Mouse (Mus musculus): ENCODE results near the gene Prkcb.

Prkcb gene

DNA sequence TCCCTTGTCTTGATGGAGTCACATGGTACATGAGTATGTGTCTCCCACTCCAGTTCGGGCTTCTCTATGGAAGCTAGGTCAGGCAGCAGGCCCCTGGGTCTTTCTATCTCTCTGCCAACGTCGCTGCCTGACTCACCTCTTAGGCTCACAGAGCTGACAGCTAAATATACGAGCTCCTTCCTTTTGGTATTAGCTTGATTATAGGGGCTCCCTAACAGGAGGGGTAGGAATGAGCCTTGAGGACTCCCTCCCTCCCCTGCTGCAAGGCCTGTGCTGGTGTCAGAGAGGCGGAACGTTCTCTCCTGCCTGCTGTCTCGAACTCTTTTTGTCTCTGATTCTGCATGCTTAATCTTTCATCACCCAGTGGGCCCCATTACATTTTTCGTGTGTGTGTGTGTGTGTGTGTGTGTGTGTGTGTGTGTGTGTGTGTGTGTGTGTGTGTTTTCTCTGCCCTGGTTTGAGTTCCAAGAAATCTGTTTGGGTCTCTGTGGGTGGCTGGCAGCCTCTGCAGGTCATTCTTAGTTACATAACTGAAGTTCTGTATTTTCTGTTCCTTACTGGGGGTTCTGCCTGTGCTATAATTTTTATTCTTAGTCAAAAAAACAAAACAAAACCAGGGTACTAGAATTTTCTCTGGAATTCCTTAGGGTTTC, 33.6 kb downstream of the Prkcb start:
- DNase-seq = no peak

DNA sequence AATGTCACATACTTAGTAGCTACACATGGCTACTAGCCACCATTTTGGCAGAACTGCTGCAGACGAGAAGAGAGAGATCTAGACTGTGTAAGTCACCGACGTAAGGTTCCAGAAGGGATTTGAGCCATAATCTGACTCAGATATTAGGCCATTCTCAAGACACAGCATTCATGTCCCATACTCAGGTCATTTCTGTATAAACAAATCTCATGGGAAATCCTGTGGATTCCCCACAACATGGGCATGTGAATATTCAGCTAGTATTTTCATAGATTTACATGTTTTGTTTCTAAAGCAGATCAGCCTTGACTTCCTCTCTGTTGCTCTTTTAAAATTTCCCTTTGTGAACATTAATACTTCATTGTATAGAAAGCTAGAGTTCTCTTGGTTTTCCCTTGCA, 39.4 kb downstream of the Prkcb start:
- DNase-seq = no peak

DNA sequence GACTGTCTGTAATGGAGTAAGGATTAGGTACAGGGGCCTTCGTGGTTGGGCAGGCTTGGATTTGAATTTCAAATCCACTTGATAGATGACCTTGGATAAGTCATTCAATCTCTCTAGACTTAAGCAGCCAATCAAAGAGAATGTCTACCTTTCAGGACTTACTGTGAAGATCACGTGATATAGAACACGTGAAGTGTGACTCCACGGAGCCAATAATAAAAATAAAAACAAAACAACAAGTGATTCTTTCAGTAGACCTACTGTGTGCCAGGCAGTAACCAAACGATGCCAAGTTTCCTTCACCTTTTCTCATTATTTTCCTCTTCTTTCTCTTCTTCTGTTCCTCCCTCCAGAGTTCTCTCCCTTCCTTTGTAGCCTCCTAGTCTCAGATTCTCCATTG, 39.9 kb downstream of the Prkcb start:
- no peak for DNase-seq

DNA sequence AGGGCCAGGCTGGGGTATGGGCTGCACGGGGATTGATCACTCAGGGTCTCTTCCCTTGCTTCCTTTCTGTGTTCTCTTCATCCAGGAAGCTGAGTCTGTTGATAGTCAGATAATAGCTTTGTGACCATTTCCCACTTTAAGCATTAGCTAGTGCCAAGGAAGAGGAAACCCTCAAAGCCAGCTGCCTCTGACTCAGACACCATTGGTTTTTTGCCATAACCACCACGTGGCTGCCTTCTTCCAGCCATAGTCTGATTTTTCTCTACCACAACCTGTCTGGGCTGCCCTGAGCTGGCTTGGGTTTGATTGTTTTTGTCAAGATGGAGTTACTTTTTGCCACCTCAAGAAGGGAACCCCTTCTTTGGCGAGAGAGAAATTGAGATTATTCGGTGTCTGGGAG, 41.0 kb downstream of the Prkcb start:
- DNase-seq = no peak

DNA sequence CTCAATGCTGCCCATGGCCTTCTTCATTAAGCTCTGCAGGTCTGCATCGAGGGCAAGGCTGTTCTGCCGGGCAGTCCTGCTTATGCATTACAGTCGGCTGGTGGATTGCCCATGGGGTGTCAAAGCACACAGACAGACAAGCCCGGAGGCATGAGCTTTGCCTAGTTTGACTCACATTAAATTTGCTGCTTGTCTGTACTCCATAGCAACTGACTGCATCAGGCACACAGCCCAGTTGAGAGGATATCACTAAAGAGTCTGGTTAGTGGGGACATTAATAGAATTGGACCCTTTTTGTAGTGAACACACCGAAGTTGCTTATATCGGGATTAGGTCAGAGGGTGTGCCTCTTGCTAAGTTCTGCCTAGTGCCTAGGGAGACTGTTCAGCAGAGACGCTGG, 45.1 kb downstream of the Prkcb start:
- DNase-seq = no peak

DNA sequence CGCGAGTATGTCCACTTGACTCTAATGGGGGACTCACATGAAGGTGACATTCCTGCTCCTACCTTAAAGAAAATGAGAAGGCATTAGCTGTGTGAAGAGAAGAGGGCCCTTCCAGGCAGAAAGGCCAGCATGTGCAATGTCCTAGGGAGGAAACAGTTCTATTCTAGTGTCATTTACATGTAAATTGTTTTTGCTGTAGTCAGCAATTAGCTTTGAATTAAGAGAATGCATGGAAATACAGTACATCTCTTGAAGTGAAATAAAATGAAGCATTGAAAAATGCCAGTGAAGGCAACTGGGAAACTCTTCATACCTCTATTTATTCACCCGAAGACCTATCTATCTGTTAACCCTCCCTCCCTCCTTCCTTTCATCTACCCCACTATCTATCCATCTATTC, 48.8 kb downstream of the Prkcb start:
- no peak for DNase-seq

DNA sequence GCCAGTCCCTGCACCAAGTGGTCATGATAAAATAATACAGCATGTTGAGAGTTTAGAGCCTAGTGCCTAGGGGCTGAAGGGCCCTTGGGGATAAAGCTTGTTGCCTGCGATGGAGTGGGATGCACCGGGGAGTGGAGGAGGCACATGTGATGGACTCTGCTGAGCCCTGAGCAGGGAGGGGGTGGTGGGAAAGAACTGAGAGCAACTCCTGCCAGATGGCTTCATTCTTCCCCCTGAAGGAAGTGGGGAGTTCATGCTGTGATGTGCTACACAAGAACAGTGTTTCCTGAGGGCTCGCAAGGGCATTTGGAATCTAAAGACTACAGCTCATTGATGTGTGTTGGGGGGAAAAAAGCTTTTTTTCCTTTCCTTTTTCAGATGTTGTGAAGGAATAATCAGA, 49.5 kb downstream of the Prkcb start:
- no peak for DNase-seq

DNA sequence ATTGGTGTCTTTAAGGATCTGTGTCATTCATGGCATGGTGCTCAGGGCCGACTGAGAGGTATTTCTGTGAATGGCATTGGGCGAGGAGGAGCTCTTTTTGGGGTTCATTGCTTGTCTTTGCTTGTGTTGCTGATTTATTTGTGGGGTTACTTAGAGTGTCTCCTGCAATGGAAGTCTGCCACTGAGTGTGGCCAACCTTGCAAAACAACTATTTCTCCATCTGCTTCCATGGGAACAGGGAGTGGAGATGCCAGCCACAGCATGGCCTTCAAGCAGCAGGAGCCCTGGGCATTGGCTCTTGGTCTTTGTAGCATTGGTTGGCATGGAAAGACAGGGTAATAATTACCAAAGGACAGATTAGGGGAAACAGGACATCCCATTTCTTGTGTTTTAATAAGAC, 50.9 kb downstream of the Prkcb start:
- no peak for DNase-seq

DNA sequence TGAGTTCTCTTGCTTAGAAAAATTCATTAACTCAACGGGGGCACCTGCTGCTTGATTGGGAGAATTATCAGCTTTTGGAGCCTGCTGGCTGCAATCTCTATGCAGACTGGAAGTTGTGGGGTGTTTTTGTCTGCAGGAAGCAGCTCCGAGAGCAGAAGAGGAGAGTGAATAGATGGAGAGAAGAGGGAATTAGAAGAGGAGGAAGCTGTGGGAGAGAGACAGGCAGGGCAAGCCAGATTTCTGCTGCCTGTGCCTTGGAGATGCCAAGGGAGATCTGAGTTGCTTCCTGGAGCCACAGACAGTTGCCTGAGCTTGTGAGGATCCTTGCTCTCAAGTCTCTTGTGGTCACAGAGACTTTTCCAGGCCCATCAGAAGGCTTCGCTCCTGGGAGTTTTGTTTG, 53.3 kb downstream of the Prkcb start:
- no peak for DNase-seq

DNA sequence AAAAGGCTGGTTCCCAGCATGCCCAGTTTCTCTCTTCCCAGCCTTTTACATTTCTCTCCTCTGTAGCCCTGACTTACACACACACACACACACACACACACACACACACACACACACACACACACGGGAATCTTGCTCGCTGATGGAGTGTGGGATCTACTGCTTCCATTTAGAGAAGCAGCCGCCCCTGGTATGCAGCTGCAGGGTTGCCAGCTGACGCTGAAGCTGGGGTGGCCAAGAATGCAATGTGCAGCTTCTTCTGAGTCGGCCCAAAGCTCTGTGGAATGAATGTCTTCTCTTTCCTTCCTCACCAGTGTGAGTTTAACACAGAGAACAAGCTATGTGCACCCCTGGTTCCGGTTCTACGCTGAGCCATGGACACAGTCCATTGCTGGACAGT, 56.1 kb downstream of the Prkcb start:
- no peak for DNase-seq

DNA sequence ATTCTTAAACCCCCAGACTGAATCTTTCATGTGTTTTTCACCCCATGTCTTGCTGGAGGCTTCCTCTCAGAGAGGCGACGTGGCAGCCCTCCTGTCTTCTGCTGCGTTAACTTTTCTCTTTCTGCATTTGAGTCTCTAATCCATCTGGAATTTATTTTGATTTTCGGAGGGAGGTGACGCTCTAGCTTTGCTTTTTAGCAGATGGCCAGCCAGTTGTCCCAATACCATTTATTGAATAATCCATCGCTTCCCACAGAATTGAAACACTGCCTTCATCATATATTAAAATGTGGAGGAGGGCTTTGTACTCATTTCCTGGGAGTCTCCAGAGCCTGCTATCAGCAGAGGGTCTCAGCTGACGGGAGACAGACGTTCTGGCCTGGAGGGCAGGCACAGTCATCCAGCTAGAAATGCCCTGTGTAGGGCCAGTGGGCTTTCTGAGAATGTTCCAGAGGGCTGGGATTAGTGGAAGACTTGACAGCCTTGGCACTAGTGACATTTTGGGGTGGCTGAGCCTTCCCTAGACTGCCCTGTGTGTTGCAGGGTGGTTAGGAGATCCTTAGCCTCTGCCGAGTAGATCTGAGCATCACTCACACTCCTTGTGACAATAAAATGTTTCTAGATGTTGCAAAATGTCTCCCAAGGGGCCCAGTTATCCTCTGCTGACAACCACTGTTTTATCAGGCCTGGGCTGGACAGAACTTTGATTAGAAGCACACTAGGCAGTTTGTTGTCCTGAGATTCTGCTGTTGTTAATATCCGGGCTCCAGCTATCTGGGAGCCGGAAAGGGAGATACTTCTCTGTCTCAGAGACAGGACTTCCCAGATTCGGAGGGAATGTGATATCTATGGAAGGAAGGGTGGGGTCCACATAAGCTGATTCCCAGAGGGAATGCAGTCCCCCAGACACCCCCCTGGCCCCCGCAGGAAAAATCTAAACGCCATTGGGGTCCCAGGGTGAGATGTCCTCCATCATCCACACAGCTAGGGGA, 58.0 kb downstream of the Prkcb start:
- no peak for DNase-seq

DNA sequence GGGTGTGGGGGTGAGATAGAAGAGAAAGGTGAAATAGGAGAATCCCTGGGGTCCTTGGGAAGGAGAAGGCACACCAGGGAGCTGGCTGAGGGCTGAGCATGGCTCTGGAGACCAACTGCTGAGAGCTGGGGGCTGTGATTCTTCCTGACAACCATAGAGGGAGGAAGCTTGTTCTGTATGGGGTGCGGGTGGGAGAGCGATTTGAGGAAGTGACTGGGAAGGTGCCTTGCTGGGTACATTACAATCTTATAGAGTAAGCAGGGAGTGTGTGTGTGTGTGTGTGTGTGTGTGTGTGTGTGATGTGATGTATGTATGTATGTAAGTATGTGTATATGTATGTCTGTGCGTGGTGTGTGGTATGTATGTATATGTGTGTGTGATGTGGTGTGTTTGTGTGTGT, 58.9 kb downstream of the Prkcb start:
- no peak for DNase-seq

DNA sequence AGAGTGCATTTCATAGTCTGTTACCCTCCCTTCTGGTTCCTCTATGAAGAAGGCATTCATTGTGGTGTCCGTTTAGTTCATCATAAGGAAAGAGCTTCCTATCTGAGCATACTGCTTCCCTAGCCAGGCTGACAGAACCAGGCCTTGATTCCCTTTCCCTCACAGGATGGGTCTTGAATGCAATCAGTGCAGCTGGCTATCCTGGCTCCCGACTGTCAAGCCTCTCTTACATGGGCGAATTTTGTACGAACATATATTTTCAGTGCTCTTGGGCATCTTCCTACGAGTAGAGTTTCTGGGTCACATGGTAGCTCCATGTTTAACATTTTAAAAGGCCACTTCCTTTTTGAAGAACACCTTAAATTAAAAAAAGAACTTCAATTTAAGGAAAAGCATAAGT, 61.4 kb downstream of the Prkcb start:
- DNase-seq = no peak

DNA sequence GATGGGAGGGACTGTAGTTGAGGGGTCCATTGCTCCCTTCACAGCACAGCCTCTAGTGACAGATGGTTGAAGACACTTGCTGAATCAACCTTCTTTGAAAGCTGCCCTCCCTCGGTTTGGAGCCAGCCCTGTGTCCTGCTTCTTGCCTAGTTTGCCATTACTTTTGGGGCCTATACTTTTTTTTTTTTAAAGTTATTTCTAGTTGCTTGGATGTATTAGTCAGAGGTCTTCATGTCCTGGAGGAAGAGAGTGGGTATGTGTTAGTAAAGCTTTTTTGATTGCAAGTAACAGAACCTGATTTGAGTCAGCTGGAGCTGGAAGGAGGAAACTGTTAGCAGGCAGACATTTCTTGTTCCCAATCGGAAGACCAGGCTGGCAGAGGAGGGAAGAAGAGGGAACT, 62.2 kb downstream of the Prkcb start:
- DNase-seq = no peak

DNA sequence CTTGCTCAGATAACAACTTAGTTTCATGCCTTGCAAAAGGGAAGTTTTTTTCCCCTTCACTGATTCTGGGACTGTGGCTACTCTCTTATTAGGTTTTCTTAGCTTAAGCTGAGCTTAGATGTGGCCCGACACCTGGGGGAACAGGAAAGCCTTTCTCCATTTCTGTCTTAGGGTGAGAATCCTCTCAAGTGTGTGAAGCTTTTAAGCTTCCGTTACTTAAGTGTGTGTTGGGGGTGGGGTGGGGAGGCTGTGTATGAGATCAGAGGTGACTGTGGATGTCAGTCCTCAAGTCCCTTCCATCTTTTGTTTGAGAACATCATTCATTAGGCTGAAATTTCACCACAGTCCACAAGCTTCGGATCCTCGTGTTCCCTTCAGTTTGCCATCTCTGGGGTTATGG, 63.3 kb downstream of the Prkcb start:
- DNase-seq = no peak

DNA sequence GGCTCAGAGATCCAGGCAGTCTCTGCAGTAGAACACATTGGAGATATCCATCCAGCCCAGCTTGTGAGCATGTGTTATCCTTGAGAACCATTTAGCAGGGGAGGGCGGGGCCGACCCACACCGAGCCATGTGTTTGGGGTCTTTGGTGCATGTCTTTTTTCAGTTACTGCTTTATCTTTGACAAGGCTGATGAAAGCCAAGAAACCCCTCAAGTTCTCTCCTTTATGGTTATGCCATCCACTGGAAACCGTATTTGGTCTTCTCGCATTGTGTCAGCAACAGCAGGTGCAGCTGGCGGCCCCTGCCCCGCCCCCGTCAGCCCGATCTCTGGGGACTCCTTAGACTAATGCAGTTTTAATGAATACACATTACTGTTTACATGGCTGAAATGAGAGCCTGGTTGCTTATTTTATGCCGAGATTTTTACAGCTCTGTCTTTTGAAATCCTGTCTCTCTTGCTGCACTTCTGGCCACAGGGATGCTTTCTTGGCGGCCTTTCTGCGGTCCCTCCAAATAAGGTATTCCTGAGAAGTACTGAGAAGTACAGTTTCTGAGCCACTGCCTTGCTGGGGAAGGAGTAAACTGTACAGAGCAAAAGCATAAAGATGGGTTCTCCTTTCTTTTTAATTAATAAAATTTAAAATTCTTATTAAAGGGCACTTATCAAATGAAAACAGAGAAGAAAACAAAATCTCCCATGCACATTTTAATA, 64.2 kb downstream of the Prkcb start:
- DNase-seq = no peak

DNA sequence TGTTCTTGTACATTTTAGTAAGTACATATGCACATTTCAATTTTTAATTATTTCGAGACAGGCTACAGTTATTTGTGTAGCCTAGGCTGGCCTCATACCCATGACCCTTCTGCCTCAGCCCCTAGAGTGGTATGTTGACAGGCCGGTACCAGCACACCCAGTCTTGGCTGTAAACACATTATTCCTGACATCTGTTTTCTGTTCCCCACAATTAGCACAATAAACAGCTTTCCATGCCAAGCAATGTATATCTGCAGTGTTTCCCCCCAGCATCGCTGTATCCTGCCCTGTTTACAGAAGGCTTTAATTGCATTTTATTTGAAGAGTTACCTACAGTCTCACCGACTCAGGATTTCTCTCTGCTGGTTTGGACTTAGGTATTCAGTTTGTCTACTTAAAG, 64.8 kb downstream of the Prkcb start:
- DNase-seq = no peak

DNA sequence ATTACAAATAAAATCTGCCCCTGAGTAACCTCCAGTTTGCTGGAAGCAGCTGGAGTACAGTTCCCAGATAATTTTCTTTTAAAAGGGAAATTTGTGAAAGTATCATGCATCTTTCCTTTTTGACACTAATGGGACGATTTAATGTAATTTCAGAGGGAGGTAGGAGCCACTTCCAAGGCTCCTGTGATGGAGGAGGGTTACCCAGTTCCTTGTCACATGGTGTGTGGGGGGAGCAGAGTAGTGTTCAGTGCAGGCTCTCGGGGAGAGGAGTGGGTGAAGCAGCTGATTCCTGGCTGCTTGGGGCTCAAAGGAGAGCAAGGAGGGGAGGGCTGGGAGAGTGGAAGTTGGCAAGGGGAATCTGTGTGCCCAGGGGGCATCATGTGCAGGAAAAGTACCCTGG, 68.4 kb downstream of the Prkcb start:
- no peak for DNase-seq

DNA sequence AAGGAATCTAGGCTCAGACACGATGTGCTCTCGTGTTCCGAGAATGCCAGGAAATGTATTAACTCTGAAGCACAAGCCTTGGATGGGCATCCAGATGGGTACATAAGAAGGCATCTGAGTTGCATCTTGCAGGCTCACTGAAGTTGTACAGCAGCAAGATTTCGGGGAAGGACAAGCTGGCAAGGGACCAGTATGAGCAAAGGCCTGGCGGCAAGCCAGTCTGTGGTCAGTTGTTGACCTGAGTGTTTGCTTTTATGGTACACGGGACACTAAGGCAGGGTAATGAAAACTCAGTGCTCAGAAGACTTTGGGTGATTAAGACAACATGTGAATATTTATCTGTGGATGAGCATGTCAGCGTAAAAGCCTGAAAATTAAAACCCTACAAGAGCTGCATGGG, 69.3 kb downstream of the Prkcb start:
- DNase-seq = no peak

DNA sequence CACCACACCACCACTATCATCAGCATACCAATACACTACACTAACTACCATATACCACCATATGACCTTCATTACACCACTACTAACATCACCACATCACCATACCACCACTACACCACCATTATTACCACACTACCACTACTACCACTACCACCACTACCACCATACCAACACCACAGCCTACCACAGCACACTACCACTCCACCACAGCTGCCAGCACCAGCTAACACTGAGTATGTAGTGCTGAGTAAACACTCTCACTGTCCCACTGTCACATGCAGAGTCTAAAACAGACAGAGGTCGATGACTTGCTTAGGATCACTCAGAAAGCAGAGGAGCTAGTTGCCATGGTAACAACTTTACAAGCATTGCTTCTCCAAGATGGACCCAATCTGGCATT, 78.1 kb downstream of the Prkcb start:
- no peak for DNase-seq

DNA sequence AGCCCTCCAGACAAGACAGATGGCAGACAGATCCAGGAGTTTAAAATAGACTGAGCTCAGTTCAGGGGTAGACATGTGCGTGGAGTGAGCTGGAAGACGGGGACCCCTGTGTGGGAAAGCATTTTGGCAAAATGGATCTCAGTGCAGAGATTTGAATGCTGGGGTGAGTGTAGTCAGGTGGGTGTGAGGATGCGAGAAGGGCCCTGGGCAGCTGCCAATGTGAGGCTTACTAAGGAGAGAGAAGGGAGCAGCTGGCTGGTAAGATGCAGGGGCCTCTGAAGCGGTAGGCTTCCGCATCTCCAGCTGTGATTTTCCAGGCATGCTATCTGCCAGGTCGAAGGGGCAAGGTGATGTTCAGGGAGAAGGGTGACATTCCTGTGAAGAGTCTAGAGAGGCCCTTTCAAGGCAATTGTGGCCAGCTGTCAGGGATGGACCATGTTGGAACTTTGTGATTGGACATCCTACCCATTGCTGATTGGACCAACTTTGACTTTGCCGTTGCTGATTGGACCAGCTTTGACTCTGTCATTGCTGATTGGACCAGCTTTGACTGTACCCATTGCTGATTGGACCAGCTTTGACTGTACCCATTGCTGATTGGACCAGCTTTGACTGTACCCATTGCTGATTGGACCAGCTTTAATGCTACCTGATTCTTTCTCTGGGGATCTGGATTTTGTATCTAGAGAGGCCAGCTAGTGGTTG, 78.9 kb downstream of the Prkcb start:
- no peak for DNase-seq

DNA sequence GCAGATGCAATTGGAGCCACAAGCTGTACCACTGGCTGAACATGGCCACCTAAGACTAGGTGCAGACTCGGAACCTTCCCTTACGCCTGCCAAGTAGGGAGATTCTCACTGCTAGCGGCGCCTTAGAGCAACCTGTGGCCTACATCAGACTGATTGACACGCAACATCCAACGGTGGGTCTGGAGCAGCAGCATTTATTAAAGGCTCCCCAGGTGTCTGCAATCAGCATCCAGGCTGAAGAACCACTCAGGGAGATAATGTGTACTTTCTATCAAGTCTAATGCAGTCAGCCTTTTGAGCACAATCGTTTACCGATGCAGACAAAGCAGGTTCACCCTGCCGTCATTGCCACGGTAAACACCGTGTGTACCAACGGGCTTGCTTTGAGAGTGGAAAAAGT, 81.9 kb downstream of the Prkcb start:
- no peak for DNase-seq

DNA sequence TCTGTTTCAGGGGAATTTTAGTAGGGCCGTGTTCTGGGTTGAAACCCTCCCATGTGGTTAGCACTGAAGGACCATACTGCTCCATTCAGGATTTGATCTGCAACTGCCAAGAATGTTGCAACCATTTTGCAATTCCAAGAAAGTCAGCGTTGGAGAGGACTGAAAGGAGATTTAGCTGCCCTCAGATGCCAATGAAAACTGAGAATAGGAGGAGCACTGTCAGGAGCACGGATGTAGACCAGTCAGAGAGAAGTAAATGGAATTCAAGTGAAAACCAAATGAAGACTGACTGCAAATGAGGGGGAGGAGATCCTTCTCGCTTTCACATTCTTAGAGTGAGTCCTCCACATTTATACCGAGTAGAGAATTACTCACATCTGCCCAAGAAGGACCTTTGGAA, 83.4 kb downstream of the Prkcb start:
- DNase-seq = no peak
